In genomic region chr12:31836211-31836610, GRCm38 (mm10) we compare ENCODE assay signal across 24 mouse cellular contexts.
DNase-seq lines count a peak whose midpoint lies in the region; ATAC-seq lines count a peak whose summit lies in the region.
"Had no signal": no experiment of that assay in that cellular context is flagged by ENCODE, and none has a peak within 500 bp of the region (broad histone marks: within the 10 kb centered on the region; RNA-seq: fewer than 3 reads in every experiment).

No protein-coding gene starts in this region.

- WGBS in midbrain, embryonic 10.5 days = 15% methylated on average over 1 of the region's 1 CpGs
- WGBS in midbrain, embryonic 14.5 days = 5% methylated on average over 1 of the region's 1 CpGs

- no peak for DNase-seq in midbrain, embryonic 10.5 days (ENCODE audit: low spot score)
- DNase-seq in midbrain, embryonic 14.5 days = no peak
- peak; percentile 85 for DNase-seq in ES-CJ7 (ENCODE audit: low read depth, low spot score)
- DNase-seq in R1 (ENCODE audit: low read depth, low spot score) = peak; percentile 96
- peak; percentile 79 for DNase-seq in ZHBTc4 (ENCODE audit: low read depth, low spot score)
- DNase-seq in thymus, postnatal 10 days (ENCODE audit: low spot score in 2 of 2) = no peak
- no peak for DNase-seq in gastrocnemius, postnatal 25 days
- DNase-seq: adrenal gland, adult 2 months; adrenal gland, postnatal 10 days; adrenal gland, postnatal 25 days; cerebellum, adult 11 months; cerebellum, adult 18-20 months; cerebellum, adult 8-10 months; cerebellum, adult 9-11 months; cerebellum, postnatal 14 days; cerebellum, postnatal 36 days; forebrain, postnatal 0 days had no signal

- H3K9ac ChIP-seq in midbrain, embryonic 14.5 days (replicated peaks; ENCODE audit: low read length) = no peak overlapping the region
- H3K9ac ChIP-seq: embryonic facial prominence, embryonic 13.5 days; embryonic facial prominence, embryonic 15.5 days; forebrain, embryonic 13.5 days; forebrain, embryonic 15.5 days; forebrain, postnatal 0 days had no signal

- H3K27ac ChIP-seq in midbrain, embryonic 10.5 days (replicated peaks) = peak overlapping the region; percentile 55; the same call in 1 of the 2 replicates
- H3K27ac ChIP-seq in midbrain, embryonic 14.5 days (replicated peaks; ENCODE audit: low read depth, low read length) = no peak overlapping the region
- H3K27ac ChIP-seq: embryonic facial prominence, embryonic 13.5 days; embryonic facial prominence, embryonic 15.5 days; forebrain, embryonic 13.5 days; forebrain, embryonic 15.5 days had no signal

- no peaks in the 10 kb centered on the region for H3K9me3 ChIP-seq in midbrain, embryonic 10.5 days (replicated peaks)
- H3K9me3 ChIP-seq in midbrain, embryonic 14.5 days (ENCODE audit: control insufficient read depth, low read length) = no peaks in the 10 kb centered on the region
- H3K9me3 ChIP-seq: embryonic facial prominence, embryonic 13.5 days; embryonic facial prominence, embryonic 15.5 days; forebrain, embryonic 13.5 days; forebrain, embryonic 15.5 days; G1E had no signal

- H3K4me1 ChIP-seq in midbrain, embryonic 10.5 days = peaks cover 20% of the 10 kb centered on the region
- no peaks in the 10 kb centered on the region for H3K4me1 ChIP-seq in midbrain, embryonic 14.5 days (ENCODE audit: control insufficient read depth, insufficient read depth, low read length)
- H3K4me1 ChIP-seq: embryonic facial prominence, embryonic 13.5 days; embryonic facial prominence, embryonic 15.5 days; forebrain, embryonic 15.5 days had no signal

- ATAC-seq in midbrain, embryonic 14.5 days (ENCODE audit: low FRiP score, low TSS enrichment) = no peak
- no peak for ATAC-seq in erythroblast, adult 5-6 weeks (replicated peaks; ENCODE audit: low FRiP score, poor library complexity, severe bottlenecking)
- ATAC-seq: forebrain, embryonic 13.5 days; forebrain, embryonic 15.5 days; forebrain, postnatal 0 days; Patski had no signal

- no peaks in the 10 kb centered on the region for H3K36me3 ChIP-seq in midbrain, embryonic 10.5 days
- H3K36me3 ChIP-seq in midbrain, embryonic 14.5 days (ENCODE audit: control insufficient read depth, insufficient read depth, low read length) = peaks cover 5% of the 10 kb centered on the region; the same call in 1 of the 2 replicates
- H3K36me3 ChIP-seq: embryonic facial prominence, embryonic 15.5 days; forebrain, embryonic 15.5 days had no signal

- H3K4me3 ChIP-seq in midbrain, embryonic 10.5 days = no peak overlapping the region
- no peak overlapping the region for H3K4me3 ChIP-seq in midbrain, embryonic 14.5 days (replicated peaks; ENCODE audit: low read depth, low read length)
- H3K4me3 ChIP-seq: embryonic facial prominence, embryonic 13.5 days; embryonic facial prominence, embryonic 15.5 days; forebrain, embryonic 13.5 days; forebrain, embryonic 15.5 days had no signal

- no peak overlapping the region for H3K4me2 ChIP-seq in midbrain, embryonic 14.5 days (ENCODE audit: low read length)
- H3K4me2 ChIP-seq: embryonic facial prominence, embryonic 13.5 days; embryonic facial prominence, embryonic 15.5 days; forebrain, embryonic 13.5 days; forebrain, embryonic 15.5 days had no signal

- no peaks in the 10 kb centered on the region for H3K27me3 ChIP-seq in midbrain, embryonic 10.5 days (ENCODE audit: low read depth, poor library complexity, severe bottlenecking)
- H3K27me3 ChIP-seq in midbrain, embryonic 14.5 days (ENCODE audit: control insufficient read depth, insufficient read depth, low read length) = no peaks in the 10 kb centered on the region
- H3K27me3 ChIP-seq: embryonic facial prominence, embryonic 13.5 days; embryonic facial prominence, embryonic 15.5 days; forebrain, embryonic 13.5 days; forebrain, embryonic 15.5 days; Patski had no signal

Comparison
In these comparisons a context has a peak if more than half of its experiments do, and no peak if none do; other contexts are left out.
1. DNase-seq: peak in ES-CJ7 (single experiment), R1 (single experiment) and ZHBTc4 (single experiment); none in midbrain, embryonic 10.5 days (single experiment), midbrain, embryonic 14.5 days (single experiment), thymus, postnatal 10 days (0 of 2) and gastrocnemius, postnatal 25 days (single experiment).